Mouse (Mus musculus) adrenal gland, adult 2 months (tissue): ENCODE measurements around the gene Nudt11. TPM values are rescaled to one million over a fixed set of nuclear protein-coding genes. Genes with fewer than 3 reads are reported as not detected.
A peak's percentile ranks its signal among the peaks of the same experiment; 100 is the strongest.

Experiments
- DNase-seq: peaks from one replicate; pipeline ENCODE4 v3.0.0; 2021
- long read RNA-seq: library from polyadenylated mRNA; stranded (forward); transcript quantifications from one replicate; pipeline ENCODE4 v2.0.0, GENCODE M21; 2021
- microRNA-seq, 2 experiments: library from miRNA; unstranded; fragments of <30 nt; microRNA quantifications; one replicate each; pipeline ENCODE4 v1.2.0; 2021
- polyA plus RNA-seq: library from polyadenylated mRNA; depleted of rRNA; stranded (reverse); fragments of >200 nt; gene quantifications from 2 replicates; pipeline ENCODE4 v1.2.3, GENCODE M21; 2012; rRNA removed
- total RNA-seq, 2 experiments: library from RNA; stranded (reverse); gene quantifications; 2 replicates each; pipeline ENCODE4 v1.2.3; 2021

Gene Nudt11
- total RNA-seq, result 10 to 100 TPM in 1 of 2 experiments, 1 to 10 TPM in 1; 4.8 to 11.9 TPM
- polyA plus RNA-seq, result 6.3 and 8.0 TPM in 2 replicates
- long read RNA-seq, transcript Nudt11-201 (2 exons, 3,036 nt), result major isoform, 5 of 5 reads
- long read RNA-seq, partial matches to known transcripts, result 0 of 5 reads
- long read RNA-seq, other reads (novel, unspliced or antisense), result 0 of 5 reads

DNA sequence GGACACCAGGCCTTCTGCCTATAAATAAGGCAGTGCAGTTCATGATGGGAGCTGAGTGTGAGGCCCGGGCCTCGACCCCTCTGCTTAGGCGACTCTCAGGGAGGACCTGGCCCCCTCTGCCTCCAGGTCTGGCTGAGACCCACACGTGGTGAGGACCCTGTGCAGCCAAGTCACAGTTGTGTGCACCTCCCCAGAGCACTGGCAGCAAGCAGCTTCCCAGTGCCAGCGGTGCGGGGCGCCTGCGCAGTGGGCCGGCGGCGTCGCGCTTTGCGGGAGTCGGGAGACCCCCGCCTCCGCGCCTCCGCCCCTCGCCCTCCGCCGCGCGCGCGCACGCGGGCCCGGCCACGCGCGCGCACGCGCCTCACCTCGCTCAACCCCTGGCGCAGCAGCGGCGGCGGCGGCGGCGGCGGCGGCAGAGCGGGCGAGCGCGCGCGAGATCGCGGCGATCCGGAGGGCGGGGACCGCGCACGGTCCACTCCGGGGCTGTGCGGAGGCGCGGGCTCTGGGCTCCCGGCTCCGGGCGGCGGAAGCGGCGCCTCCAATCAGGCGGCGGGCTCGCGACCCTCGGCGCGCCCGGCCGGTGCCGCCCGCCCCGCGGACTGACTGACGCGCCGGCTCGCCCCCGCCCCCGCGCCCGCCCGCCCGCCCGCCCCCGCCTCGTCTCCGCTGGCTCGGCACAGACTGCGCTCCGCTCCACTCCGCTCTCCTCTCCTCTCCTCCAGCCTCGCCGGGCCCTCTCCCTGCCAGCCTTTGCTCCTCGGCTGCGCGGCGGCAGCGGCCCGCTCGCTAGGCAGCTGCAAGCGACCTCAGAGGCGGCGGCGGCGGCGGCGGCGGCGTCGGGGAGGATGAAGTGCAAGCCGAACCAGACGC, at the start of gene Nudt11:
Gene Nudt11, plus strand, starts transcription at position 388 of the 870 bp plus-strand sequence.
- peak; percentile 56 for DNase-seq

DNA sequence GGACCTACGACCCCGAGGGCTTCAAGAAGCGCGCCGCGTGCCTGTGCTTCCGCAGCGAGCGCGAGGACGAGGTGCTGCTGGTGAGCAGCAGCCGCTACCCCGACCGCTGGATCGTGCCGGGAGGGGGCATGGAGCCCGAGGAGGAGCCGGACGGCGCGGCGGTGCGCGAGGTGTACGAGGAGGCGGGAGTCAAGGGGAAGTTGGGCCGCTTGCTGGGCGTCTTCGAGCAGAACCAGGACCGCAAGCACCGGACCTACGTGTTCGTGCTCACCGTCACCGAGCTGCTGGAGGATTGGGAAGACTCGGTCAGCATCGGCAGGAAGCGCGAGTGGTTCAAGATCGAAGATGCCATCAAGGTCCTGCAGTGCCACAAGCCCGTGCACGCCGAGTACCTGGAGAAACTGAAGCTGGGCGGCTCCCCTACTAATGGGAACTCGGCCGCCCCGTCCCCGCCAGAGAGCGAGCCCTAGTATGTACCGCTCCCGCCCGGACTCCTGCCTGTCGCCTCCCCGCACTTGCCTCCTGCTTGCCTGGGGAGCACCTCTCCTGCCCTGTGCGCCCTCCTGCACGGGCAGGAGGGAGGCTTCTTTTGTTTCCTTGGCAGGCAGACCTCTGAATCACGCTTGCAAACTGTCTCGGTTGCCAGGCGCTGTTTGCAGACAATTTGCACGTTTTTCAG, 822 bp downstream of the Nudt11 start:
- DNase-seq, result peak; percentile 24

DNA sequence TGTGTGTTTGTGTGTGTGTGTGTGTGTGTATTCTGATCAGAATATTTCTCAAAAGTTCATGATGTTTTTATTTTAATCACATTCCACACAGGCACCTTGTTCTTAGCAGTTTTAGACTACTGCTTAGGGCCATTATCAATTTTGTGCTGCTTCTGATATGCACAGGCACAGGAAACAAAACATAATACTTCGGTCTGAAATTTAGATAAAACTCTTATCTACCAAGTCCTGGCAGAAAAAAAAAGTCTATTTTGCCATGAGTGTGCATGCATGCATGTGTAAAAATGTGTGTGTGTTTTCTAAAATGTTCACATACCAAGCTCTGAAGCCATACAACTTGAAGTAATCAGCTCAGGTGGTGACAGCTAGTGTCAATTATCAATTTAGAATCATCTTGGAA, 14.3 kb downstream of the Nudt11 start:
- no peak for DNase-seq

DNA sequence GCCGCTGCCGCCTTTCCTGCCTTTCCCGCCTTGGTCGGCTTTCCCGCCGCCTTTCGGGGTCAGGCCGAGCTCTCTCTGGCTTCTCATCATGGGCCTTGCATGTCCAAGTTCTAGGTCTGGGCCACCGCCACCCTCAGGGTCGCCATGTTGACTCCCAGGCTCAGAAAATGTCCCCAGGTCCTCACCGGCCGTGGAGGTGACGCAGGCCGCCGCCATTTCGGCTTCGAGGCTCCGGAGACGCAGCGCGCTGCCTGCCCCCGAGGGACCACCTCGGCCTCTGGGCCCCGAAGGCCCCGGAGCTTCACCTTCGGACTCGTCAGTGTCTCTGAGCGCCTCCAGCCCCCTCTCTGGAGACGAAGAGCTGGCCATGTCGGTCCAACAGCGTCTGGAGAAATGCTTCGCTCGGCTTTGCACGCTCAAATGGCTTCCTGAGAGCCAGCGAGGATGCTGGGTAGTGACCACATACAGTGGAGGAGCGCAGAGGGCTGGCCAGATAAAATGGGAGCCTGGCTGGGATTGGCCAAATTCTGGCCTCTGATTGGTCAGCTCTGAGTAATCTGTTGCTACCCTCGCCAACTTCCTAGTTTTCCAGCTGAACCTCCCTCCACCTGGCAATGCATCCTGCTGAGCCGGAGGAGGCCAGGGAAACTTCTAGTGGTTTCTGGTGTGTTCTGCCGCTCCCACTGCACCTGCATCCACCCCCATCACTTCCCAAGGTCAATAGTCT, 35.9 kb downstream of the Nudt11 start, which contains the start of gene AU022751:
Gene AU022751, minus strand, starts transcription at position 466 of the 727 bp plus-strand sequence.
- DNase-seq, result no peak

DNA sequence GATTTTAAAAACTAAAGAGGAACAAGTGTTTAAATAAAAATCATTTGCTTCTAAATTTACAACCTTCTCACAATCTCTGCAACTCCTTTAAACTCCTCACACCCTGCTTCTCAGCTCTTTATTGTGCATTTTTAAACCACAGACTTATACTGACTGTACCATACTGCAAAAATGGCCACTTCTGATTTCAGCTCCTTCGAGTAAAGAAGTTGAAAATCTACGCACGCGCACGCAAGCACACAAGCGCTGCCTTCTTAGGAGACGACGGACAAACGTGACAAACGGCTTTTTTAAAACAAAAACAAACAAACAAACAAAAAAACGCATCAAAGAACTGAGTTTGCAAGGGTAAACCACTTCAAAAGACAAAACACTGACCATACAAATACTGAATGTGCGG, 44.3 kb downstream of the Nudt11 start:
- no peak for DNase-seq

DNA sequence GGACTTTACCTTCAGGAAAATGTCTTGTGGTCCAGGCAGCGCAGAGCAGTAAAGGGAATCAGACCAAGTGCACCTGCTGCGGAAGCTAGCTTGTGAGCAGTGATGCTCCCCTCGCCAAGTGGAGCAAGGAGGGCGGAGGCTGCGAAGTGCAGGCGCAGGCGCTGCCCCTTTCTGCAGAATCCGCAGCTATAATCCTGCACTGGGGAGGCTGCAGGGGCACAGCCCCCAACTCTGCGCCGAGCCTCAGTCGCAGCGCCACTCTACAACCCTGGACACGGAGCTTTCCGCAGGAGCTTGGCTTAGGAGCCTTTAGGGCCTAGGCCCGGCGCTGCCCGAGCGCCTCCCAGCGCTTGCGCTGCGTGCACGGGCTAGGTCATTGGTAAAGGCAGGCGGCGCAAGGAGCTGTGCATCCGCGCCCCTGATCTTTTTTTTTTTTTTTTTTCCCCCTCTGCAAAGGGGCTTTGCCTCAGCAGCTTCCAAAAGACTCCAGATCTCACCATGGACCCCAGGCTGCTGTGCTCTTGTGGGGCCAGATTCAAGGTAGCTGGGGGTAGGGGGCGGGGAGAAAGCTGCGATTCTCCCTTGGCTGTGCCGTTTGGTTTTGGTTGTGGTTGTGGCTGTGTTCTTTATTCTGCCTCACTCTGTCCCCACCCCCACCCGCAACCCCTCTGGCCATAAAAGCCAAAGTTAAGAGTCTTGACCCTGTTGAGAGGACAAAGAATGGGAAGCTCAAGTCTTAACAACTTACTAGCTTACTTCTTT, 44.9 kb downstream of the Nudt11 start:
- peak; percentile 56 for DNase-seq

Small RNA genes lying within 50 kb of the gene (microRNA-seq; reads per million reads assigned to microRNA genes)
- gene Gm27360, result 0 reads per million in 2 experiments

Other genes starting within 250 kb of the Nudt11 start
- not detected for gene AU022751, start 36.0 kb downstream of the Nudt11 start, total RNA-seq
- not detected in 2 replicates for gene AU022751, start 36.0 kb downstream of the Nudt11 start, polyA plus RNA-seq
- 1 to 10 TPM; 2.7 to 5.6 TPM for gene Nudt10, start 125.6 kb downstream of the Nudt11 start, total RNA-seq
- gene Nudt10, start 125.6 kb downstream of the Nudt11 start, polyA plus RNA-seq, result 3.5 and 4.6 TPM in 2 replicates